Mouse (Mus musculus) heart, embryonic 10.5 days (tissue): ENCODE measurements around the gene S100a10. TPM values are rescaled to one million over a fixed set of nuclear protein-coding genes. Genes with fewer than 3 reads are reported as not detected.
"Not testable (repeated sequence)": the region's sequence is repeated elsewhere in the genome, so short reads cannot be mapped to it uniquely, and the experiment has no call there.

Experiments used
- DNase-seq: peaks from one replicate; pipeline ENCODE4 v3.0.0-alpha.2; 2017; ENCODE audit warnings: low spot score
- H3K27ac ChIP-seq: fragments of 300-500 bp; sonication (generic); 2 replicates; pipeline ENCODE4 v1.5.1; 2016; ENCODE audit warnings: mild to moderate bottlenecking
- H3K27me3 ChIP-seq: fragments of 300-500 bp; sonication (generic); 2 replicates; pipeline ENCODE4 v1.6.1; 2016; ENCODE audit warnings: mild to moderate bottlenecking; ENCODE audit not compliant: poor library complexity, insufficient read depth, severe bottlenecking
- H3K36me3 ChIP-seq: fragments of 300-500 bp; sonication (generic); 2 replicates; pipeline ENCODE4 v1.6.1; 2016; ENCODE audit warnings: mild to moderate bottlenecking, moderate library complexity
- H3K4me1 ChIP-seq: fragments of 300-500 bp; sonication (generic); 2 replicates; pipeline ENCODE4 v1.6.1; 2016; ENCODE audit warnings: mild to moderate bottlenecking
- H3K4me3 ChIP-seq: fragments of 300-500 bp; sonication (generic); 2 replicates; pipeline ENCODE4 v1.5.1; 2016; ENCODE audit warnings: mild to moderate bottlenecking, moderate library complexity
- H3K9me3 ChIP-seq: fragments of 300-500 bp; sonication (generic); 2 replicates; pipeline ENCODE4 v1.6.1; 2016; ENCODE audit warnings: mild to moderate bottlenecking, moderate library complexity
- WGBS: fragments of 180-500 bp; shearing (Covaris S2); methylation state at CpG from one replicate; pipeline ENCODE4 v1.1.7; 2016; 5-methylcytosine and 5-hydroxymethylcytosine counted together
- polyA plus RNA-seq: library from polyadenylated mRNA; unstranded; fragments of >200 nt; fragmentation: Nextera tagmentation; extraction: Ambion mirVana; gene quantifications from 2 replicates; pipeline ENCODE4 v1.2.1, GENCODE M21; 2016

S100a10 gene
- polyA plus RNA-seq, 1 experiment from 2014 or later: 203 TPM

DNA sequence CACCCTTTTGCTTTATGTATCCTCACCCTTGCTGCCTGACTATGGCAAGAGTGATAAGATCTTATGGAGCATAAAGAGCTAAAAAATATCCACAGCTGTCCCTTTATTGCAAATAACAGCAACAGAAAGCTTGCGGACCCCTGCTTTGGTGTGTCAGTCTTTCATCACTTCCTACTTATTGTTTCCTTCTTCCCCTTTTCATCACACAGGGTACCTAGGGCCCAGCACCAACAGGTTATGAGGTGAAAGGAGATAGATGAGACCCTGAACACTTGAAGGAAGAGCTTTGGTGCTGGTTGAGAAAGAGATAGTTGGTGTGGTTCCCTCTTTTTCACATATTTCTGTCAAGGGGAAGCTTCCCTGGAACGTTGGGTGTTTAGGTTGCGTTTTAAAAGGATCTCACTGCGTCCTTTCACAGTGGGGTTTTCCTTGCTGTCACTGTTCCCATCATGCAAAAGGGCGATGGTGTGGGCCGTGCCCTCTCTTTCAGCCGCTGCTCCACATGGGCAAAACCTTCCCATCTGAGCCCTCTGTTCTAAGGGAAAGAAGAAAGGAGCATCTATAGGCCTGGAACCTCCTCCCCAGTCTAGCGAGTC is 33.3 kb upstream of the S100a10 start:
- peaks cover 5% of the 10 kb centered on the region; the same call in 1 of the 2 replicates for H3K4me1 ChIP-seq
- DNase-seq: no peak
- no peaks in the 10 kb centered on the region for H3K9me3 ChIP-seq
- no peaks in the 10 kb centered on the region for H3K27me3 ChIP-seq
- H3K27ac ChIP-seq: 0 out of 2 replicates have a peak overlapping the region, but pooled peaks have one; percentile 17
- peak overlapping the region; percentile 73; the same call in 1 of the 2 replicates for H3K4me3 ChIP-seq
- H3K36me3 ChIP-seq: peaks cover 24% of the 10 kb centered on the region
- 79% methylated on average over 8 of the region's 8 CpGs for WGBS

DNA sequence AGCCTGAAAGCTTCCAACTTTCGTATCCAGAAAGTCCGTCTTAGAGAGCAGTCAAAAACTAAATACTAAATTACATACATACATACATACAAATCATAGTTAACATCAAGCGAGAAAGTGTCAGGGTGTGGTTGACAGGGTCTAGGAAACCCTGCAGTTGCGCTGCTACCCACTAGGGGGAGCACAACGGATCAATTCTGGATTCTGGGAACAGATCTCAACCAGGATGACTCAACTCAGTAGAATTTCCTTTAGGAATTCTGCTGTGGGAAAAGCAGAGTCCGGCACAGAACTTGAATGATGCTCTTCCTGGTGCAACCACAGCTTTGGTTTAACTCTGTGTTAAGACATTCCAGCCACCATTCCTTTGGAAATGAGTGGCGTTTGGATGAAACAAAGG is 32.3 kb upstream of the S100a10 start:
- H3K27ac ChIP-seq: no peak overlapping the region
- H3K9me3 ChIP-seq: no peaks in the 10 kb centered on the region
- H3K4me1 ChIP-seq: peaks cover 5% of the 10 kb centered on the region; the same call in 1 of the 2 replicates
- peak; percentile 81 for DNase-seq
- no peak overlapping the region for H3K4me3 ChIP-seq
- 27% methylated on average over 7 of the region's 7 CpGs for WGBS
- H3K36me3 ChIP-seq: peaks cover 31% of the 10 kb centered on the region
- H3K27me3 ChIP-seq: no peaks in the 10 kb centered on the region

DNA sequence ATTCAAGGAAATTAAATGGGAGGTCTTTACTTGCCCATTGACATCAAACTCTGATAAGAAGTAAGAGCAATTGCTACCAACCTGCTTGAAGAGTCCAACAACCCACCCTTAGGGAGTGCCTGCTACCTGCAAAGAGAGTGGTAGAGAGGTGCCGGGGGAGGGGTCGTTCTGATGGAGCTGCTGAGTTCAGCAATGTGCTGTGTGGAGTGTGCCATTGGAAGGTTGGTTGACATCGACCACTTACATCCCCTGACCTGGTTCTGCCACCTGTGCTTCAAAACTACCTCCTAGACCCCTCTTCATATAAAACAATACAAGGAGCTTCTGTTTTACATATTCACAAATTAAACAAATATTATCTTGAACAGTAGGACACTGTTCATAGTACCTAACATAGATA is 27.6 kb upstream of the S100a10 start:
- no peaks in the 10 kb centered on the region for H3K4me1 ChIP-seq
- H3K27me3 ChIP-seq: no peaks in the 10 kb centered on the region
- H3K36me3 ChIP-seq: peaks cover 31% of the 10 kb centered on the region
- H3K4me3 ChIP-seq: no peak overlapping the region
- DNase-seq: no peak
- no peak overlapping the region for H3K27ac ChIP-seq
- 86% methylated on average over 3 of the region's 3 CpGs for WGBS
- no peaks in the 10 kb centered on the region for H3K9me3 ChIP-seq

DNA sequence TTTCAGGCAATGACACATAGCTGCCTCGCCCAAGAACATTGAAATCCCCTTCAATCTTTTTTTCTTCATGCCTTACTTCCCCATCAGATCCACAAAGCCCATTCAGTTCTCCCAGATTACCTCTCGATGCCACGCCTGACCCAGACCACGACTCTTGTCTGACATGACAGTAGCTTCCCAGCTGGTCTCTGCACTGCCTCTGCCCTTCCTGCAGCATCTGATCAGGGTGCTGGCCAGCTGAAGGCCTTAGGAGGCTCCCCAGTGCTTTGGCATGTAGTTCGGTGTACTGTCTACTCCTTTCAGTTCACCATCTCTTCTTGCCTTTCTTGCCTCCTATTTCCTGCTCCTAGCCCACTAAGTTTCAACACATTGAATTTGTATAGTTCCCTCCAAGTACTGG is 26.1 kb upstream of the S100a10 start:
- Histone ChIP-seq H3K27me3 (no peaks in the 10 kb centered on the region), H3K27ac (no peak overlapping the region), H3K36me3 (peaks cover 31% of the 10 kb centered on the region), H3K4me1 (no peaks in the 10 kb centered on the region), H3K4me3 (no peak overlapping the region), H3K9me3 (no peaks in the 10 kb centered on the region)
- DNase-seq: no peak
- 81% methylated on average over 5 of the region's 5 CpGs for WGBS

DNA sequence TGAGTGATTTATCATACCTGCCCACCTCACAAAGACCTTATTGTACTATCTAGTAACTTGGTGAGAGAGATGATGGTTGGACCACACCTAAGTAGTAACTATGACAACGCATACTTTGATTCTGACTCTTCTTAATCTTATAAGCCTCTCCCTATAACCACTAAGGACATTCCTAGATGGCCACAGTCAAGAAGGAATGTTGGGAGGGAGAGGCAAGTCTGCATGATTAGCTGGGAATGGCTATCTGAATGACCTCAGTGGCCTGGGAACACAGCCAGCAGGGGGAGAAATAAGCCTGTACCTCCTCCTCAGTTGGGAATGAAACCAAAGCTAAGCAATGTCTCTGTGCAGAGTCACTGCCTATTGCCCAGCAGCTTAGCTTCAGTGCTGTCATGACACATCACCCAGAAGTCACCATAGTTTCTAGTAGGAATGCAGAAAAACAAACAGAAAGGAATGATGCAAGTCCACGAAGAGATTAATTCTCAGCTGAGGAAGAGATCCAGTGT is 17.8 kb upstream of the S100a10 start:
- Histone ChIP-seq H3K27ac (no peak overlapping the region), H3K9me3 (no peaks in the 10 kb centered on the region), H3K27me3 (no peaks in the 10 kb centered on the region), H3K4me3 (no peak overlapping the region), H3K36me3 (no peaks in the 10 kb centered on the region), H3K4me1 (no peaks in the 10 kb centered on the region)
- DNase-seq: peak; percentile 86
- 48% methylated on average over 2 of the region's 2 CpGs for WGBS

DNA sequence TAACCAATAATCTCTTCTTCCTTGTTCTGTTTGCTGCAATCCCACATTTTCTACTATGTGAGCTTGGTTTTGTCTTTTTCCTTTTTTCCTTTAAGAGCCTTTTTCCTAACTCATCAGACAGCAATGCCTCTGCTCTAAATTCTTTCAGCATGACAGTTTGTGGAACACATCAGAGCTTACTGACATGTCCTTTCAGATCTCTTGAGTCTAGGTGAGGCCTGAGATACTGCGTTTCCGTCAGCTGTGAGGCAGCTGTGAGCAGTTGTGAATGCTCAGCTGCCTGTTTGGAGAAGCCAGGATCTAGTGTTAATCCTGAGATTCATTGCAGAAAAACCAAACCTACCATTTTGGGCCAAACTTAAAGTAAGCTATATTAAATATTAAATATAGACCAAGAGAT is 16.4 kb upstream of the S100a10 start:
- 37% methylated on average over 2 of the region's 2 CpGs for WGBS
- DNase-seq: no peak

DNA sequence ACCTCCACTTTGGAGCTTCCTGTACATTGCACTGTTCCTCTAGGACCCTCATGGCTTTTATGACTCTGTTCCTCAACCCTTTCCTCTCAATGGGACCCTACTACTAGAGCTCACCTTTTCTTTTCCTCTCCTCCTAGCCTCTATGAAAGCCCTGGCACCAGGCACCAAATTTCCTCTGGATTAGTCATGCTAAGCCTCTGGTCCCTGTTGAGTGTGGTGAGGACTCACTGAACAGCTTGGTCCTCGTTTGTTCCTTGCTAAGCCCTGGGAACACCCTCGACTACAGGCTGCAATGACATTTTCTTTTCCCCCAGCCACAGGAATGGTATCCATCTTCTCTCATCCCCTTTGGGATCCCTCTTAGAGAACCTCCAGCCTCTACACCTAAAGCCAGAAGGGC is 13.4 kb upstream of the S100a10 start:
- Histone ChIP-seq H3K27me3 (no peaks in the 10 kb centered on the region), H3K4me3 (no peak overlapping the region), H3K36me3 (no peaks in the 10 kb centered on the region), H3K4me1 (no peaks in the 10 kb centered on the region), H3K27ac (no peak overlapping the region), H3K9me3 (no peaks in the 10 kb centered on the region)
- WGBS: 44% methylated on average over 2 of the region's 2 CpGs
- no peak for DNase-seq

More for the DNA sequence above, 16.4 kb upstream of the S100a10 start:
- no peaks in the 10 kb centered on the region for H3K9me3 ChIP-seq
- H3K36me3 ChIP-seq: no peaks in the 10 kb centered on the region
- H3K27me3 ChIP-seq: no peaks in the 10 kb centered on the region
- no peaks in the 10 kb centered on the region for H3K4me1 ChIP-seq
- no peak overlapping the region for H3K4me3 ChIP-seq
- no peak overlapping the region for H3K27ac ChIP-seq

DNA sequence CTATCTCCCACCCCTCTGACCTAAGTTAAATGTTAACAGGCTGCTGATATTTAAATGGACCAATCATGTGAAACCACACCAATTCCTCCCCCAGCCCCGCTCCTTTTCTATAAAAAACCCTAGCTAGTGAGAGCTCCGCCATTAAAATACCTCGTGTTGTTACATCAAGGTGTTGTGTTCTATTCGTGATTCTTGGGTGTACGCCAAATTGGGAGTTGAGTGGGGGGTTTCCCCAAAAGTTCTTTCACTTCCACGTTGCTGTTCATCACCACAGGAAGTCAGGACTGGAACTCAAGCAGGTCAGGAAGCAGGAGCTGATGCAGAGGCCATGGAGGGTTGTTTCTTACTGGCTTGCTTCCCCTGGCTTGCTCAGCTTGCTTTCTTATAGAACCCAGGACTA is 10.7 kb upstream of the S100a10 start:
- not testable (repeated sequence) for H3K27me3 ChIP-seq, H3K27ac ChIP-seq, H3K4me3 ChIP-seq, H3K4me1 ChIP-seq, H3K9me3 ChIP-seq, DNase-seq, H3K36me3 ChIP-seq
- 73% methylated on average over 6 of the region's 6 CpGs for WGBS

DNA sequence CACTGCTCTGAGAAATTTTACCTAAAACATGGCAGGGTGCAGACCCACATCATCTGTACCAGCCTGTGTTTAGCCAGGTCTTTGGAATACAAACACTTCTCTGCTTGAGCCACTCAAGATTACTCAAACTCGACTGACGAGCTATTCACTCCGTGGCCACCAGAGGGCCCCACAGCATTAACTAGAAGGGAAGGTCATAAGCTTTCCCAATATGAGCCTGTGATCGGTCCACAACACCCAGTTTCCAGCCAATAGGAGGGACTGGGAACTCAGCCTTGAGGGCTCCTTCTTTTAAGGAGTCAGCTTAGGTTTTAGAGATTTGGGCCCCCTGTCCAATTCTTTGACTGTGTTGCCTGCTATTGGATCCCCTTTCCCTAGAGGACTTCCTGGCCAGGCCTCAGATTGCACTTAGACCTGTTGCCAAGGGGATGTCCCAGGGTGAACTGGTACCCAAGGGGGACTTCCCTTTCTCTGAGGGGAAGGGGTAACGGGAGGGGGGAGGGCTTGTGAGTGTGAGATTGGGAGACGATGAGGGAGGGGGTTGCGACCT is 7.7 kb upstream of the S100a10 start:
- no peak overlapping the region for H3K4me3 ChIP-seq
- WGBS: 32% methylated on average over 7 of the region's 7 CpGs
- no peaks in the 10 kb centered on the region for H3K9me3 ChIP-seq
- H3K36me3 ChIP-seq: no peaks in the 10 kb centered on the region
- H3K4me1 ChIP-seq: no peaks in the 10 kb centered on the region
- no peaks in the 10 kb centered on the region for H3K27me3 ChIP-seq
- no peak overlapping the region for H3K27ac ChIP-seq
- peak; percentile 82 for DNase-seq

DNA sequence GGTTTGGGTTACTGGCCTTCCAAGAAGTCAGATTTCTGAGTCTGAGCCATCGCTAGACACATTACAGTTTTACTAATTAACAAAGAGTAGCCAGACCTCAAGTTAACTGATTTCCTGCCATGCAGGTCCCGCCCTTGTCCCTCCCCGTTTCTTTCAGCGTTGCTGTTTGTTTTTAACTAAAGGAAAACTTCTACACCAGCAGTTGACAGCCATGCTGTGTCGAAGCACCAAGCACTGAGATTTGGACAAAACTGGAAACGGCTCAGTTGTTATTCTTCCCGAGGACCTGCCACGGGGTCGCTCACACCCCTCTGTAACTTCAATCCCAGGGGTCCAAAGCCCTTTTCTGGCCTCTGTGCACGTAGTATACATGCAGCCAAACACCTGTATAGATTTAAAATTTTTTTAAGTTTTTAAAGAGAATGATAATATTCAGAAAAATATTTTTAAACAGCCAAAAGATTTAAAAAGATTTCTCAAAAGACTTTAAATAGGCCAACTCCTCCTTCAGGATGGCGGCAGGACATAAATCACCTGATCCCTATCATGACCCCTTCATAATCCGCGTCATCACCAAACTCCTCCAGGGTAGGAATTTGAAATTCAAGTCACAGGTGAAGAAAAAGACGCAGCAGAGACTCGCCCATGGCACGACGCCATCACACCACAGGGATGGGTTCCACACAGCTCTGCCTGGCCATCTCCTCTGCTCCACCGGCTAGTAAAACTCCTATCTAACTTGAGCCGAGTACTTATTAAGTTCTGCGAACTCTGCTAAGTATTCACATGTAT is 6.9 kb upstream of the S100a10 start:
- Histone ChIP-seq H3K4me3 (no peak overlapping the region), H3K9me3 (no peaks in the 10 kb centered on the region), H3K27me3 (no peaks in the 10 kb centered on the region), H3K27ac (no peak overlapping the region), H3K36me3 (no peaks in the 10 kb centered on the region), H3K4me1 (no peaks in the 10 kb centered on the region)
- DNase-seq: no peak
- 78% methylated on average over 20 of the region's 20 CpGs for WGBS

DNA sequence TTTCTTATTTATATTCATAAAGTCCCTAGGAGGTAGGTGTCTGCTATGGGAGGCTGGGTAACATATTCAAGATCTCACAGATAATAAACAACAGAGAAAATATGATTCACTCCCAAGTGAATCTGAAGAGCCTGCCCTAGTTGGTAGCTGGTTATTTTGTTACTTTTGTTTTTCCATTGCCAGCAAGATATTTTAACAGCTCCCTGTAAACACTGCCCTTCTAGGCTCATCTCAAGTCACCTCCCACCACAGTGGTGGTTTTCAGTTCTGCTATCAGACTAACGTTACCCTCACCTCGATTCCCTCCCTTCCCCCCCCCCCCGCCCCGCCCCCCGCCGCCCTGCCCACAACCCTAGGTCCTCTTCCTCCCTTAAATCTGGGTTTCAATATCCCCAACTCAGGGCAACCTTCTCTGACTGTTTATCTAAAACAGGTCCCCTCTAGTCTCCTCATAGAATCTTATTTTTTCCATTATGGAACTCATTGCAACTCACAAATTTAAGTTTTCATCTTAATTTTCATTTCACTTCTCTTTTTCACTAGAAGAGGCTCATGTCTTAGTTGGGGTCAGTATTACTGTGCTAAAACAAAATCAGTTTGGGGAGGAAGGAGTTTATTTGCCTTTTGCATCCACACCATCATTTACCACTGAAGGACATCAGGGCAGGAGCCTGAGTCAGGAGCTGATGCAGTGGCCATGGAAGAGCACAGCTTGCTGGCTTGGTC is 6.2 kb upstream of the S100a10 start:
- Histone ChIP-seq H3K4me1 (no peaks in the 10 kb centered on the region), H3K27me3 (no peaks in the 10 kb centered on the region), H3K9me3 (no peaks in the 10 kb centered on the region), H3K27ac (no peak overlapping the region), H3K36me3 (no peaks in the 10 kb centered on the region), H3K4me3 (no peak overlapping the region)
- DNase-seq: no peak
- WGBS: 62% methylated on average over 6 of the region's 6 CpGs

DNA sequence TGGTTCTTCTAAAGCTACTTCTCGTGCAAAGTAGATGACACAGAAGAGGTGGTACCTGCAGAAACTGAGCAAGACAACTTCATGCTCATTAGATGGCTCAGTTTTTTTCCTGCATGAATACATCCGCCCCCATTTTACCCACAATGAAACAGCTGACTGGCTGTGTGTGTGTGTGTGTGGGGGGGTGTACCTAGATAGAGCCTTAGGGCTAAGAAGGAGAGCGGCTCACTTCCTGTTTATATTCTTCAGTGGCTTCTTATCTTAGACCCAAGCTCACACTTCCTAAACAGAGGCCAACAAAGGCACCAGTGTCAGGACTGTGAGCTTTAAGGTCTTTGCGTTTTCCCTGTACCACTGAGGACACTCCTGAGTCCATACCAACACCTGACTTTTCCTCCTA is 4.9 kb upstream of the S100a10 start:
- DNase-seq: no peak
- Histone ChIP-seq H3K36me3 (no peaks in the 10 kb centered on the region), H3K27ac (no peak overlapping the region), H3K9me3 (no peaks in the 10 kb centered on the region), H3K27me3 (no peaks in the 10 kb centered on the region), H3K4me1 (peaks cover 4% of the 10 kb centered on the region; the same call in 1 of the 2 replicates), H3K4me3 (no peak overlapping the region)
- 53% methylated on average over 4 of the region's 4 CpGs for WGBS
